Mouse (Mus musculus): ENCODE results near the gene Klk1b3.
"Not testable (repeated sequence)": the region's sequence is repeated elsewhere in the genome, so short reads cannot be mapped to it uniquely, and the experiment has no call there.

The Klk1b3 gene

DNA sequence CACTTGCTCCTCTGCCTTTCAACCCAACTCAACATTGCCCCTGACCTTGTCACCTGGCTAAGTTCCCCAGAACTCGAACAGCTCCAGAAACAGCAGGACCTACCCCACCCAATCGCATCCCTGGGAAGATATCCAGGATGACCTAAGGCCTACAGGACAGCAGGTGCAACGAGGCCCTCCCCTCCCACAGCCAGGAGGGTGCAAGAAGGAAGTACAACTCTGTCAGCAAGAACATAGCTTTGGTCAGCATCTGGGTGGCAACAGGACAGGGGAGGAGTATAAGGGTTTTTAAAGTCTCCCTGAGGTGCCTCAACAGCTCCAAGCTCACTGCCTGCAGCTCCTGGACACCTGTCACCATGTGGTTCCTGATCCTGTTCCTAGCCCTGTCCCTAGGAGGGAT lies at the start of gene Klk1b3:
Gene Klk1b3, plus strand, starts transcription at position 301 of the 400 bp plus-strand sequence.
- DNase-seq (ENCODE audit: low read depth, low spot score), result no peak

DNA sequence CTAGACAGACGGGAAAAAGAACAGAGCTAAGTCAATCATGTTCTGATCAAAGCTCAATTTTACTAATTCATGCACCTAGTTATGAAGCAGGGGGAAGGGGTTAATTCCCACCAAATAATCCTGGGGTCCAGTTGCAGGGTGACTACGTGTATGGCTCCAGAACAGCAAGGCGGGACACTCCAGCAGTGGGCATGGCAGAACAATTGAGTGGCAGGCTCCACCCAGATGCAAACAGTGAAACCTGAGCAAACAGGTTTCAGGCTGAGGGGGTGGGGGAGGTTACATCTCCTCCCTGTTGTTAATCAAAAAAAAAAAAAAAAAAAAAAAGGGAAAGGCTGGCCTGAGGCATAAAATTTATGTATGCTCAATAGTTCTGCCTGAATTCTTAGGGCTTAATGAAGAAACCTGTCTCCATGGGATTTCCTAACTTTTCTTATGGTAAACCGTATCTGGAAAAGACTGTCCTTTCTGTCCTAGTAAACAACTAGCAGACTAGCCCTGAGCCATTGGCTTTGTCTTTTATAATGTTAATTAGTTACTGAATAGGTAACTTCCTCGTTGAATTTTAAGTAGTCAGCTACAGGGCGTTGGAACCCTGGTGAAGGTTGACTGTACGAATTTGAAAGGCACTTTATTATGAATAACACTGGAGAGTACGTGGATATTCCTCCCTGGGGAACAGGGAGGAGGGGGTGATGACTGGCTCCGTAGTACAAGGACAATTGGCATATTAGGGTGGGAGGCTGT lies 18.5 kb upstream of the Klk1b3 start:
- DNase-seq (ENCODE audit: low read depth, low spot score), result no peak

DNA sequence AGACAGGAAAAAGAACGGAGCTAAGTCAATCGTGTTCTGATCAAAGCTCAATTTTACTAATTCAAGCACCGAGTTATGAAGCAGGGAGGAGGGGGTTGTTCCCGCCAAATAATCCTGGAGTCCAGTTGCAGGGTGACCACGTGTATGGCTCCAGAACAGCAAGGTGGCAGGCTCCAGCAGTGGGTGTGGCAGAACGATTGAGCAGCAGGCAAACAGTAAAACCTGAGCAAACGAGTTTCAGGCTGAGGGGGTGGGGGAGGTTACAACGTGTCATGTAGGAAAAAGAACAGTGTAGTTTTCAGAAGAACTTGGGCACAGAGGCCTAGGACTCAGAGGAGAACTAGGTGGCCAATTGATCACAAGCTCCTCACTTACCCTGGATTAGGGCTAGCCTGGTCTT lies 11.5 kb upstream of the Klk1b3 start:
- DNase-seq (ENCODE audit: low read depth, low spot score), result not testable (repeated sequence)

DNA sequence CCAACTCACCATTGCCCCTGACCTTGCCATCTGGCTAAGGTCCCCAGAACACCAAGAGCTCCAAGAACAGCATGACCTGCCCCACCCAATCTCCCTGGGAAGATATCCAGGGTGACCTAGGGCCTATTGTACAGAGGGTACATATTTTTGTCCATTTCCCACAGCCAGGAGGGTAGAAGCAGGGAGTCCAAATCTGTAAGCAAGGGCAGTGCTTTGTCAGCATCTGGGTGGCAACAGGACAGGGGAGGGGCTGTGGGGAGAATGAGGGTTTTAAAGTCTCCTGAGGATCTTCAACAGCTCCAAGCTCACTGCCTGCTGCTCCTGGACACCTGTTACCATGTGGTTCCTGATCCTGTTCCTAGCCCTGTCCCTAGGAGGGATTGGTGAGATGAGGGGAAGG lies 10.1 kb upstream of the Klk1b3 start, which contains the start of gene Klk1b24:
Gene Klk1b24, plus strand, starts transcription at position 301 of the 400 bp plus-strand sequence.
- DNase-seq (ENCODE audit: low read depth, low spot score), result not testable (repeated sequence)

DNA sequence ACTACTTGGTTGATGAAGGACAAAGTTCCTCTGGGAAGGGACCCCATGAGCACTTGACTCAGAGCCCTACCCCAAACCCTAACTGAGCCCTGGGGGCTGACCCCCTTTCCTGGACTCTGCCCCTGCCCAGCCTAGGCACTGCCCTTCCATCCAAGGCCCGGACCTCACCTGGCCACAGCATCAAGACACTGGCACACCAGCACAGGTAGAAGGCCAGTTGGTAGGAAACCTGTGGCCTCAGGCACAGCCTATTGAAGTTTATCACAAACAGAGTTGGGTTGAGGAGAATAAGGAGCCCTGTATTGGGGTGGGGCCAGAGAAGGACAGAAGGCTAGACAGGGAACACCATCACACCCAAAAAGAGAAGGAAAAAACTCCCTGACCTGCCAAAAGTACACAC lies 4.5 kb upstream of the Klk1b3 start:
- not testable (repeated sequence) for DNase-seq (ENCODE audit: low read depth, low spot score)

DNA sequence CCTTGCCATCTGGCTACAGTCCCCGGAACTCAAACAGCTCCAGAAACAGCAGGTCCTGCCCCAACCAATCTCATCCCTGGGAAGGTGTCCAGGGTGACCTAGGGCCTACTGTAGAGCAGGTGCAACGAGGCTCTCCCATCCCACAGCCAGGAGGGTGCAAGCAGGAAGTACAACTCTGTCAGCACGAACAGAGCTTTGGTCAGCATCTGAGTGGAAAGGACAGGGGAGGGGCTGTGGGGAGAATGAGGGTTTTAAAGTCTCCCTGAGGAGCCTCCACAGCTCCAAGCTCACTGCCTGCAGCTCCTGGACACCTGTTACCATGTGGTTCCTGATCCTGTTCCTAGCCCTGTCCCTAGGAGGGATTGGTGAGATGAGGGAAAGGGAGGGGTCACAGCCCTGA lies 9.1 kb downstream of the Klk1b3 start, which contains the start of gene Klk1b4:
Gene Klk1b4, plus strand, starts transcription at position 301 of the 400 bp plus-strand sequence.
- not testable (repeated sequence) for DNase-seq (ENCODE audit: low read depth, low spot score)

DNA sequence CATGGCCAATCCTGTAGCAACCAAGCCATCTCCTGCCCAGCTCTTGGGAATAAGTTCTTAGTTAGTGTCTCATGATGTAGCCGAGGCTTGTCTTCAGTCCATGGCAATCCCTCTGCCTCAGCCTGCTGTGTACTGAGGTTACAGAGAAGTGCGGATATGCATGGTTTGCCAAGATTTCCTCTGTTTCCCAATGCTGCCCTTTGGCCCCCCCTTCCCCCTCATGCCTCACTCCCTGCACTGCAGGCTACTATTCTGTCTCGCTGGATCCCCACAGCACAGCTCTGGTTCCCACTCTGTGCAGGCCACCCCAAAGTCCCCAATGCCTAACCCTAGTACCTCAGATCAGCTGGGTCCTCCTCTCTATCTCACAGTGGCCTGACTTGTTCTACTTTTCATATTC lies 10.3 kb downstream of the Klk1b3 start:
- DNase-seq (ENCODE audit: low read depth, low spot score), result no peak

DNA sequence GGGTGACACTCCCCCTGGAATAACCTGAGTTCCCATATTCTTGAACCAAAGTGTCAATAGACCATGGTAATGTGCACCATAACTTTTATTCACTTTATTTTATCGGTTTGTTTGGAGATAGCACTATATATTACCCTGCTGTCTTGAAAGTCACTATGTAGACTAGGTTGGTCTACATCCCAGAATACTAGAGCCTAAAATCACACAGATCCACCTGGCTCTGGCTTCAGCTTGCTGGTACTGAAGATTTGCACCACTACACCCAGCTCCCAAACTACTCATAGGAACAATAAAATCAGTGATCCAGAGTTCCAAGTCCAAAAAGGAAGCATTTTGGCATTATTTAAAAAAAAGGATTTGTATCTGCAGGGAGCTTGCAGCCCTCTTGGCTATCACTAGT lies 17.7 kb downstream of the Klk1b3 start, which contains the start of gene Klk1b5:
Gene Klk1b5, plus strand, starts transcription at position 301 of the 400 bp plus-strand sequence.
- no peak for DNase-seq (ENCODE audit: low read depth, low spot score)

DNA sequence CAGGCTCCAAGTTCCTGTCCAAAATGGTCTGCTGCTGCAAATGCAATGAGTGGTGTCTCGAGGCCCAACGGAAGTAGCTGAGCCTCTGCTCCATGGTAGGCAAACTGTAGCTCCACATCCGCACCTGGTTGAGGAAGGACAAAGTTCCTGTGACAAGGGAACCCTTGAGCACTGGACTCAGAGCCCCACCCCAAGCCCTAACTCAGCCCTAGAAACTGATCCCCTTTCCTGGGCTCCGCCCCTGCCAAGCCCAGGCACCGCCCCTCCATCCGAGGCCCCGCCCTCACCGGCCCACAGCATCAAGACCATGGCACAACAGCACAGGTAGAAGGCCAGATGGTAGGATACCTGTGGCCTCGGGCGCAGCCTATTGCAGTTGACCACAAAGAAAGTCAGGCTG lies 23.6 kb downstream of the Klk1b3 start:
- DNase-seq (ENCODE audit: low read depth, low spot score), result not testable (repeated sequence)

DNA sequence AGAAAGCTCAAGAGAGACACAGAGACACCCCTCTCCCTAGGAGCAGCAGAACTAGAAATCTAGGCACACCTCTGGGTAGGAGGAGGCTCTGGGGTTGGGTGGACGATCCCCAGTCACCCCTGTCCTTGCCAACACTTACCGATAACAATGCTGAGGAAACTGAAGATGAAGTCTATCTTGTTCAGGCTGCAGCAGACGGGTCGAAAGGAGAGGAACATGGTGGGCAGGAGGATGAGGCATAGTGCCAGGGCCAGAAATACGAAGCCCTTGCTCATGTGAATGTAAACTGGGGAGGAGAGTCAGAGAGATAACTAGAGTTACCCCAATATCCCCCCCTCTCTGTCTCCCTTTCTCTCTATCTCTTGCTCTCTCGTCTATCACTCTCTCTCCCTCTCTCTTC lies 24.3 kb downstream of the Klk1b3 start:
- DNase-seq (ENCODE audit: low read depth, low spot score), result not testable (repeated sequence)

DNA sequence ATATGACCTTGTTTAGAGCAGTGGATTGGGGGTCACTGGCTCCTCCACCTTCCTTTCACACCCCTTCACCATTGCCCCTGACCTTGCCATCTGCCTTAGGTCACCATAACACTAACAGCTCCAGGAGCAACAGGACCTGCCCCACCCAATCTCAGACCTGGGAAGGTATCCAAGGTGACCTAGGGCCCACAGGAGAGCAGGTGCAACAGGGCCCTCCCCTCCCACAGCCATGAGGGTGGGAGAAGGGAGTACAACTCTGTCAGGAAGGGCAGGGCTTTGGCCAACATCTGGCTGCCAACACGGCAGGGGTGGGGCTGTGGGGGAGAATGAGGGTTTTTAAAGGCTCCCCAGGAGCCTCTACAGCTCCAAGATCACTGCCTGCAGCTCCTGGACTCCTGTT lies 27.1 kb downstream of the Klk1b3 start, which contains the start of gene Klk1:
Gene Klk1, plus strand, starts transcription at position 285 of the 400 bp plus-strand sequence.
- no peak for DNase-seq (ENCODE audit: low read depth, low spot score)

DNA sequence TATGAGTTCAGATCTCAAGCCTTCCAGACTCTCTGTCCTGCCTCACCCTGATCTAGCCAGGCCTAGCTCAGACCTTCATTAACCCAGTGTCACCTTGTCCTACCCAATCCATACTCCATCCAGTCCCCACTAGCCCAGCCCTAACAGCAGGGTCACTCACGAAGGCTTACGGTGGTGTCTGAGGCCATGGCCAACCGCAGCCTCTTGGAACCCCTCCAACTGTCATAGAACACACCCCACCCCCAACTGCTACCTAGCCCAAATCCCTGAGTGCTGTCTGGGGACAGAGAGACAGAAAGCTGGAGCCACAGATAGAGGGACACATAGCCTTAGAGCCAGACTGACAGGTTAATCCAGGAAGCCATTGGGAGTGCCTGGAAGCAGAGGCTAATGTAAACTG lies 37.9 kb downstream of the Klk1b3 start, which contains the start of gene Gm36864:
Gene Gm36864, plus strand, starts transcription at position 269 of the 400 bp plus-strand sequence.
- DNase-seq (ENCODE audit: low read depth, low spot score), result no peak

DNA sequence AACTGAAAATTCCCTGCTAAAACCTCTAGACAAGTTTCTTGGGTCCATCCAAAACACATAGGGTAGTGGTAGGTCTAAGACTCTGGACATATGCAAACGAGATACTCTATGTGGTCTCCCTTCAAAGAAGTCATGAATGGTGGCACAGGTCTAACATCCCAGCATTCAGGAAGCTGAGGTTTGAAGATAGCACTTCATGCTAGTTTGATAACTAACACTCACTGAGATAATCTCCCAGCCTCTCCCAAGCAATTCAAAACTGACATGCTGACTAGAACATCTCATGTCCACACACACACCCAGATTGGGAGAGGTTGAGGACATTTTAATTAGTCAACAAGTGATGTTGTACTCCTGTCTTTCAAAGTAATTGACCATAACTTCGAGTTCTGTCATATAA lies 41.9 kb downstream of the Klk1b3 start:
- no peak for DNase-seq (ENCODE audit: low read depth, low spot score)

DNA sequence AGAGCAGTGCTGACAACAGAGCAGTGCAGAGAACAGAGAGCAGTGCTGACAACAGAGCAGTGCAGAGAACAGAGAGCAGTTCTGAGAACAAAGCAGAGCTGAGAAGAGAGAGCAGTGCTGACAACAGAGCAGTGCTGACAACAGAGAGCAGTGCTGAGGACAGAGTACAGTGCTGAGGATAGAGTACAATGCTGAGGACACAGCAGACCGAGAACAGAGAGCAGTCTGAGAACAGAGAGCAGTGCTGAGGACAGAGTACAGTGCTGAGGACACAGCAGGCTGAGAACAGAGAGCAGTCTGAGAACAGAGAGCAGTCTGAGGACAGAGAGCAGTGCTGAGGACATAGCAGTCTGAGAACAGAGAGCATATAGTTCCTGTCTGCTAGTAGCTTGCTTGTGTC lies 42.7 kb downstream of the Klk1b3 start:
- DNase-seq (ENCODE audit: low read depth, low spot score), result no peak

DNA sequence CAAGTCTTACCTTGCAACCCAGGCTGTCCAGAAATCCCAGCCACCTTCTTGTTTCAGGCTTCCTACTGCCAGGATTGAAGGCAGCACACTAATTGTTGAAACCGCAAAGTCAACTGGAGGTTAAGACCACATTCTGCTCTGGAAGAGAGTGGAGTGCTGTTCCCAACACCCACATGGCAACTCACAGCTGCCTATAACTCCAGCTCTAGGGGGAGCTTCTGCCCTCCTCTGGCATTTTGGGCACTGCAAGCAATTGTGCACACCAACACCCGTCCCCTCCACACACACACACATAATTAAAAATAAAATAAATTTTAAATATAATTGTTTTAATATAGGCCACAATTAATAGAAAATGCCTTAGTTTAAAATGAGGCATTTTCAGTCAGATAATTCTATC lies 43.2 kb downstream of the Klk1b3 start:
- DNase-seq (ENCODE audit: low read depth, low spot score), result no peak

DNA sequence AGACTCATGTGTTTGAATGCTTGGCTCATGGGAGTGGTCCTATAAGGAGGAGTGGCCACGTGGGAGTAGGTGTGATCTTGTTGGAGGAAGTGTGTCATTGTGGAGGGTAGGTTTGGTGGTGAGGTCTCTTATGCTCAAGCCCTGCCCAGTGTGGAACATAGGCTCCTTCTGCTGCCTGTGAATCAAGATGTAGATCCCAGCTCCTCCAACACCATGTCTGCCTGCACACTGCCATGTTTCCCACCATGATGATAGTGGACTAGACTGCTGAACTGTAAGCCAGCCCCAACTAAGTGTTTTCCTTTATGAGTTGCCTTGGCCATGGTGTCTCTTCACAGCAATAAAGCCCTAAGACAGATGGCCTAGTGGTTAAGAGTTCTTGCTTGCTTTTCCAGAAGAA lies 46.1 kb downstream of the Klk1b3 start:
- no peak for DNase-seq (ENCODE audit: low read depth, low spot score)

DNA sequence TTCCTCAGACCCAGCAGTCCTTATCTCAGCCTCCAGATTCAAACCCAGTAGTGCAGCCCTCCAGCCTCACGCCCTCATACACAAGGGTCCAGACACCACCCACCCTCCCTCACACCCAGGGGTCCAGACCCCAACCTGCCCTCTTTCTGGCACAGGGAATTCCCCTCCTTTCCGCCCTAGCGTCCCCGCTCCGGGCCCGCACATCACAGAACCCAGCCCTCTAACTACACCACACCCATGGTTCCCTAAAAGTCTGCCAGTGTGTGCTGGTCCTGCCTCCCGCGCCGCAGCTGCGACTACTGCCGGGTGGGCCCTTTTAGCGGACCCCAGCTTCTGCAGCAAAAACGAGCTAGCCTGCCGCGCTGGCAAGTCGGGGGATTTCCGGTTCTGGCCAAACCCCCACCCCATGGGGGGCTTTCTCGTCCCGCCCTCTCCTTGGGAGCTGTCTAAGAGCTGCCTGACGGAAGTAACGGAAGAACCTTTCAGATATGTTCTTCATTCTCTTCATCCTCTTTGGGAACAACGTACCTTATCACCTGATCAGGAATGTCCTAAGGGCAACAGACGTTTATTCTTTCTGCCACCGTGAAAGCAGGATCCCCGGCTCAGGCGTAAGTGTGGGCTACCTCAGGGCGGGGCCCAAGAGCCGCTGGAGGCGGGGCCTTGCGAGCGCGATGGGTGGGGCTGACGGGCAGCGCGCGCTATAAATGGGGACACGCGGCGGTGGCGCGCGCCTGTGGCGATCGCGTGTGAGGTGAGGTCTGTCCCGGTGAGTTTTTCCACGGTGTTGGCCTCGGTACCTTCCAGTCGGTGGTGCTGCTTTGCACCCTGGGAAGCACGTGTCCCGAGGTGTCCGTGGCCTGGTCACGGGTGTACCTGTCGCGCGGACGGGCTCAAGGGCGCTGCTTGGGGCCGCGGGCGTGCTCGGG lies 48.3 kb downstream of the Klk1b3 start, which contains the start of the genes 1700028J19Rik and 2410002F23Rik:
Gene 1700028J19Rik, minus strand, starts transcription at position 641 of the 929 bp plus-strand sequence.
Gene 2410002F23Rik, plus strand, starts transcription at position 668 of the 929 bp plus-strand sequence.
- DNase-seq (ENCODE audit: low read depth, low spot score), result peak; percentile 93

DNA sequence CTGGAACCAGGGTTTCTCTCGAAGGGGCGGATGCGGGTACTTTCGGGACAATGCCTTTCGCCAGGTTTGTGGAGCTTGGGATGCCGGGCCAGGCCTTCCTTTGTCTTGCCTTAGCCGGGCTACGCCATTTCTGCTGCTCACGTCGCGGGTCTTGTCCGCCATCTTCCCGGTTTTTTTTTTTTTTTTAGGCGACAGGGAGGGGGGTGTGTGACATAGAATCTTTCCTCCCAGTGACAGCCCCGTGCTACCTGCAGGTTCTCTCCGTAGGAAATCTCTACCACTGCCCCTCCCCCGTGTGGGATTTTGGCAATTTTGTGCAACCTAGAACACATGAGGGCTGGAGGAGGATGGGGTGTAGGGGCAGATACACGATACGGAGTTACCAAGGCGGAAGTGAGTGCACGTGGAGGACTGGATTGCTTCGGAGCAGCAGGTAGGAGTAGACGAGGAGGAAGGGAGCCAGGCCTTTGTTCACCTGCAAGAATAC lies 49.0 kb downstream of the Klk1b3 start:
- peak; percentile 75 for DNase-seq (ENCODE audit: low read depth, low spot score)

DNA sequence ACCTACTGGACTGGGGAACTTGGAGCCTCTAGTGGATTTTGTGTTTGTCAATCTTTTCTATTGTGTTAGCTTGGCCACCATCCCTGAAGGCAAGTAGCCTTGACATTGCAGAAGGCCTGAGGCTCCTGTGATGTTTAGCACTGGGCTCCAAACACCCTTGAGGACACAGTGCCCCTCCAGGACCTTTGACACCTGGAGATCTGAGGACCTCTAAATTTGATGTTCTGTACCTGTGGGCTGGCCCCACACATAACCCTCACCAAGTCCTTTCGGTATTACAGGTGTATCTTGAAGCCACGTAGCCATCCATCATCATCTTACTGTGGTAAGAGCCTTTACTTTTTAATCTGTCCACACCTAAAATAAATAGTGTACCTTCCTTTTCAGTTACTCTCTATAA lies 50.0 kb downstream of the Klk1b3 start:
- DNase-seq (ENCODE audit: low read depth, low spot score), result no peak

DNA sequence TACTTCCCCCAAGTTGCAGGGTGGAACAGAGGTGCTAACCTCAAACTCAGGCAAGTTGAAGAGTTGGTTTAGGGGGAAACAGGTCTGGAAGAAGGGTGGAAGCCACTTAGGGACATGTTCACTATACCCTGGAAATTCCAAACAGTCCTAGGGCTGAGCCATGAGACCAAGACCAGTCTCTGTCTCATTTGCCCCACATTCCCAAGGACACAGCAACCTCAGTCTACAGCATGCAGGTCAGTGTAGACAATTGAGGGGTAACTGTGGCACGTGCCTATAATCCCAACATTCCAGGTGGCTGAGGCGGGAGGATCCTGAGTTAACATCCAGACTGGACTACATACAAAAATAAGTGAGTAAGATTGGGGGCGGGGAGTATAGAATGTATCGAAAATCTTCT lies 51.3 kb downstream of the Klk1b3 start:
- DNase-seq (ENCODE audit: low read depth, low spot score), result no peak

DNA sequence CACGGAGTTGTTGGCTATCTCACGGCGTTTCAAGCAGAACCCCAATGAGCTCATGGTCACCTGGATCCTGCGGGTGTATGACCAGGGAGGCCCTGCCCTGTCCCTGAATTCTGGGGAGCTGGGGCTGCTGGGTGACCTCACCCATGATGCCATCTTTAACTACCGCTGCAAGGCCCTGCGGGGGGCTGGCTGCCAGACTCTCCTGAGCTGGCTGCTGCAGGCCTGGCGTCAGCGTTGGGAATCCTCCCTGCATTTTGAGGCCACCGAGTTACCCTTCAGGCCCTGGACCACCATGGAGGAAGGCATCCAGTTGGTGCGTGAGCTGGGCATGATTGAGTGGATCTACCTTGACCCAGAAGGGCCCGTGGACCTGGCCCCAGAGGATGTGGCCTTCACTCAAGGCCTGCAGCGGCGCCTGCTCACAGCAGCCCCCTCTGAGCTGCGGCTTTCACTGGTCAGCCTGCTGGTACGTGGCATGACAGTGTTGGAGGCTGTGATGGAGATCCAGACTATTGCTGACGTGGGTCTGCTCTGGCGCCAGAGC lies 52.8 kb downstream of the Klk1b3 start:
- DNase-seq (ENCODE audit: low read depth, low spot score), result not testable (repeated sequence)

Measured in CD4-positive, CD25-positive, alpha-beta regulatory T cell, adult 2 months (primary cell).